Mouse (Mus musculus): ENCODE data around the gene Spef1. TPM values are rescaled to one million over a fixed set of nuclear protein-coding genes. Genes with fewer than 3 reads are reported as not detected.
"Not testable (repeated sequence)": the region's sequence is repeated elsewhere in the genome, so short reads cannot be mapped to it uniquely, and the experiment has no call there.

The Spef1 gene
- 11.5 and 11.8 TPM in 2 replicates for polyA plus RNA-seq (2014; fragmentation: Nextera tagmentation; extraction: Ambion mirVana)

DNA sequence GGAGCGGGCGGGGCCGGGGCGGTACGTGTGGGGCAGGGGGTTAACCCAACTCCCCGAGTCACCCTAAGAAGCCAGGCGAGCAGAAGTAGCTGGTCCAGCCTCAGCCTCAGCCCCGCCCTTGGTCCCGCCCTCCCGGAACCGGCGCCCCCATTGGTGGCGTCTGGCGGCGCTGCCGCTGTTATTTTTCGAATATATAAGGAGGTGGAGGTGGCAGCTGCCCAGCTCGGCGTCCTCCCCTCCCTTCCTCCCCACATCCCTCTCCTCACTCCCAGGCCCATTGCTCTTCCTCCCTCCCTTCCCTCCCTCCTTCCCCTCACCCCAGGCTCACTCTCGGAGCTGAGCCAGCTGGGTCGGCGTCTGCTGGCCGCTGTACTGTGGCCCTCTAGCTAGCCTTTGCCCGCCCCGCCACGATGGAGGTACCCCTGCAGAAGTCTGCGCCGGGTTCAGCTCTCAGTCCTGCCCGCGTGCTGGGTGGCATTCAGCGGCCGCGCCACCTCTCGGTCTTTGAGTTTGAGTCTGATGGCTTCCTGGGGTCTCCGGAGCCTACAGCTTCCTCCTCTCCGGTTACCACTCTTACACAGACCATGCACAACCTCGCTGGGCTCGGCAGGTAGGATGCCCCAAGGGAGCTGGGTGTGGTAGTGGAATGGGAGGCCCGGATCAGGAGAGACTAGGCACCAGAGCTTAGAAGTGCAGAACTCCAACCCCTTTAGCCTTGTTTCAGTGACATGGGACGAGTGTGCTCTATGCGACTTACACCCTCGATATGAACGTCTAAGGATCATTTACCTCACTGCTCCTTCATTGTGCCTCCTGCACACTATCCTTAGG, at the start of gene Spef1, which contains the start of gene Cdc25b:
TSS of gene Spef1 (minus strand) at position 512 of the 831 bp plus-strand sequence.
TSS of gene Cdc25b (plus strand) at position 179 of the 831 bp plus-strand sequence.
- under 1% methylated on average over 43 of the region's 43 CpGs for WGBS
- Histone ChIP-seq H3K27ac (peak within 1 kb of the TSS; percentile 55), H3K9ac (peak within 1 kb of the TSS; percentile 64), H3K4me3 (replicated peaks; ENCODE audit: low read length) (peak within 1 kb of the TSS; percentile 56), H3K27me3 (ENCODE audit: control insufficient read depth, insufficient read depth, low read length) (no peaks in the 10 kb centered on the region), H3K4me1 (replicated peaks; ENCODE audit: control insufficient read depth, insufficient read depth, low read length) (peaks cover 29% of the 10 kb centered on the region), H3K9me3 (ENCODE audit: control insufficient read depth, low read length) (no peaks in the 10 kb centered on the region), H3K36me3 (replicated peaks; ENCODE audit: control insufficient read depth, insufficient read depth) (no peaks in the 10 kb centered on the region), H3K4me2 (replicated peaks) (peak within 1 kb of the TSS; percentile 61)
- ATAC-seq (ENCODE audit: low FRiP score) (peak; percentile 86), DNase-seq (ENCODE audit: low spot score) (peak; percentile 77)

DNA sequence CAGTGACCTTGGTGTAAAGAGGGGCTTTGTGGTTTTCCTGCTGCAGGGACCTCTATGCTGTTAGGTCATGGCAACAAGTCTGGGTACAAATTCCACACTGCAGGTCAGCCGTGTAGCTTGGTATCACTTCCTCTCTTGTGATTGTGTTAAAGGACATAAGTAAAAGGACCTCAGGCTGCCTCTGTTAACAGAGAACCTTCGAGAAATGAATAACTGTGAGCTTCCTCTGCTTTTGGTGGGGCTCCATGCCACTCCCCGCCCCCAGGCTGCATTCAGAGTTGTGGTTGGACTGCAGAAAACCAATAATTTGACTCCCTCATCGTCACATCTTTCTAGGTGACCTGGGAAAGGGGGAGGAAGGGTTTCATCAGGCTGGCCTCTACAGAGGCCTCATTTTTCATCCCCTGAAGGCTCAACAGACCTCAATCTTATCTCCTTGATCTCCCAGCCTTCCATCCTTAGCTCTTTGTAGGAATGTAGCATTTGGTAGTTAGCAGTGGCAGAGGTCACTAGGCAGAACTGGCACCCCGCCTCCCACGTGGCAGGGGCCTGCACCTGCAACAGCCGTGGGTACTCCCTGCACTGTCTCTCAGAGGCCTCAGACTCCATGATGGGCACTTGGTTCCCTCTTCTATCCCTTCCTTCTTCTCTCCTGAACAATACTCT, 48.0 kb upstream of the Spef1 start:
- H3K9ac ChIP-seq = no peak overlapping the region
- DNase-seq (ENCODE audit: low spot score) = no peak
- H3K4me1 ChIP-seq (replicated peaks; ENCODE audit: control insufficient read depth, insufficient read depth, low read length) = peaks cover 6% of the 10 kb centered on the region; the same call in 1 of the 2 replicates
- H3K36me3 ChIP-seq (replicated peaks; ENCODE audit: control insufficient read depth, insufficient read depth) = no peaks in the 10 kb centered on the region
- H3K4me3 ChIP-seq (replicated peaks; ENCODE audit: low read length) = peak overlapping the region; percentile 36; the same call in 1 of the 2 replicates
- H3K27me3 ChIP-seq (ENCODE audit: control insufficient read depth, insufficient read depth, low read length) = no peaks in the 10 kb centered on the region
- H3K27ac ChIP-seq = no peak overlapping the region
- 84% methylated on average over 7 of the region's 7 CpGs for WGBS
- H3K4me2 ChIP-seq (replicated peaks) = peak overlapping the region; percentile 72
- no peaks in the 10 kb centered on the region for H3K9me3 ChIP-seq (ENCODE audit: control insufficient read depth, low read length)
- ATAC-seq (ENCODE audit: low FRiP score) = no peak

DNA sequence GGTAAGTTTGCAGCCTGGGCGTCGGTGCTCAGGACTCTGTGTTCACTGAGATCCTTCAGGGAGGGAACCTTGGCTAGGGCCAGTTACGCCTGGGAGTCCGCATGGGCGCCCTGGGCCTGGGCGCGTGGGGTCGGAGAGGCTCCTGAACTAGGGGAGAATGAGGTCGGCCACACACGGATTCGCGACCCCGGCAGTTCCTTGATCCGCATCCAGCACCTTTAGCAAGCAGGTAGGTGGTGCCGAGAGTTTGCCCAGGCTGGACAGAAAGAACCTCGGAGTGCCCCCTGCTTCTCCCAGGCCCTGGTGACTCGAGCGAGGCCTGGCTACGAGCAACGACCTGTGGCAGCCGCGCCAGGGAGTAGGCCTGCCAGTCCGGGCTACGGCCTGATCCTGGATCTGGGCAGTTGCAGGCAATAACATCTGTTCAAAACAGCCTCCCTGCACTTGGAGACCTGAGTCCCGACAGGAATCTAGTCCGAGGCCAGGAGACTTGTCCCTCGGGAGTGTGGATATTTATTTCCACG, 47.1 kb upstream of the Spef1 start:
- H3K4me1 ChIP-seq (replicated peaks; ENCODE audit: control insufficient read depth, insufficient read depth, low read length) = peaks cover 6% of the 10 kb centered on the region; the same call in 1 of the 2 replicates
- peak; percentile 19; the same call in 1 of the 2 replicates for ATAC-seq (ENCODE audit: low FRiP score)
- DNase-seq (ENCODE audit: low spot score) = no peak
- H3K36me3 ChIP-seq (replicated peaks; ENCODE audit: control insufficient read depth, insufficient read depth) = no peaks in the 10 kb centered on the region
- peak overlapping the region; percentile 72 for H3K4me2 ChIP-seq (replicated peaks)
- H3K4me3 ChIP-seq (replicated peaks; ENCODE audit: low read length) = peak overlapping the region; percentile 36
- H3K9ac ChIP-seq = peak overlapping the region; percentile 41; the same call in 1 of the 2 replicates
- H3K9me3 ChIP-seq (ENCODE audit: control insufficient read depth, low read length) = no peaks in the 10 kb centered on the region
- no peak overlapping the region for H3K27ac ChIP-seq
- H3K27me3 ChIP-seq (ENCODE audit: control insufficient read depth, insufficient read depth, low read length) = no peaks in the 10 kb centered on the region
- WGBS = 12% methylated on average over 28 of the region's 28 CpGs

DNA sequence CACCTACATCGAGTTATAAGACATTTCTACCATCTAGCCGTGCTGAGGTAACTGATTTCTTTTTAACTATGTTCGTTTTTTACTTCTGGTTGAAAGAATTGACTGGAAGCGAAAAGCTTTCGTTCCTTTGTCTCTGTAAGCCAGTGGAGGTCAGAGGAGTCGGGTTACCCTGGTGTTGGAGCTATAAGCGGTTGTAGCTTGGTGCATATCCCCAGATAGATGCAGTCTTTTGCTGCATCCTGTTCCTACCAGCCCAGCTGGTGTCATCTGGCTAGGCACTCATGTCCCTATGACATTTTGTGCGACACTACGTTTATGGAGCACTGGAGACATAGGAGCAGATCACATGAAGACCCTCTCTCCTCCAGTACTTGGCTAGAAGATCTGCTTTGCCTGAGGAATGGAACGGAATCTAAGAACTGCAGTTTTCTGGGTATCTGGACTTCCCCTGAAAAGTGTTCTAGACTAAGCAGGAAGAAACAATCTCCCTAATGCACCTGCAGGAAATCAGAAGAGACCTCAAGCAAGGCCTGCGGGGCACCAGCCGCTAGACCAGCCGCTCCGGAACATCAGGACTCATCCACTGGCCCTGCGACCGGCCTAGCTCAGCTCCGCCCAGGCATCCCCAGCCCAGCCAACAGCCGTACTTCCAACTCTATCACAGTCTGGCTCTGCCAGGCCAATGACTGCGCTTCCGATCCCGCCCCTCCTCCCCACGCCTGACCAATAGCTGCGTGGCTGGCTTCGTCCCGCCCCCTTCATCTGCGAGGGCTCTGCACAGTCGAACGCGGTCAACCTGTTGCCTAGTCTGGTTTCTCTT, 46.4 kb upstream of the Spef1 start, which contains the start of gene Mavs:
TSS of gene Mavs (plus strand) at position 757 of the 820 bp plus-strand sequence.
- peak; percentile 100 for ATAC-seq (ENCODE audit: low FRiP score)
- 9% methylated on average over 29 of the region's 29 CpGs for WGBS

DNA sequence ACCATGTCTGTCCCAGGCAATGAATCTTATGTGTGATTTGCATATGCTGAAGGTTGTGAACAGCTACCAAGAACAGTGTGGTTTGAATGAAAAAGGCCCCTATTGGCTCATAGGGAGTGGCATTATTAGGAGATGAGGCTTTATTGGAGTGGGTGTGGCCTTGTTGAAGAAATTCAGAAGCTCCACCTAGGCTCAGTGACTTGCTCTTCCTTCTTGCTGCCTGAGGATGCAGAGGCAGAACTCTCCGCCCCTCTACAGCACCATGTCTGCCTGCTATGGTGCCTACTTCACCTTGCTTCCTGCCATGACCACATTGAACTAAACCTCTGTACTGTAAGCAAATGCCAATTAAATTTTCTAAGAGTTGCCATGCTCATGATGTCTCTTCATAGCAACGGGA, 45.5 kb upstream of the Spef1 start:
- DNase-seq (ENCODE audit: low spot score) (no peak), ATAC-seq (ENCODE audit: low FRiP score) (no peak)
- H3K27ac ChIP-seq = no peak overlapping the region
- 93% methylated on average over 2 of the region's 2 CpGs for WGBS
- H3K9me3 ChIP-seq (ENCODE audit: control insufficient read depth, low read length) = no peaks in the 10 kb centered on the region
- H3K4me2 ChIP-seq (replicated peaks) = no peak overlapping the region
- H3K9ac ChIP-seq = no peak overlapping the region
- H3K36me3 ChIP-seq (replicated peaks; ENCODE audit: control insufficient read depth, insufficient read depth) = no peaks in the 10 kb centered on the region
- no peak overlapping the region for H3K4me3 ChIP-seq (replicated peaks; ENCODE audit: low read length)
- no peaks in the 10 kb centered on the region for H3K27me3 ChIP-seq (ENCODE audit: control insufficient read depth, insufficient read depth, low read length)
- peaks cover 6% of the 10 kb centered on the region; the same call in 1 of the 2 replicates for H3K4me1 ChIP-seq (replicated peaks; ENCODE audit: control insufficient read depth, insufficient read depth, low read length)

More for the DNA sequence above, 46.4 kb upstream of the Spef1 start, which contains the start of gene Mavs:
- H3K27ac ChIP-seq = no peak within 1 kb of the TSS
- DNase-seq (ENCODE audit: low spot score) = peak; percentile 91
- no peaks in the 10 kb centered on the region for H3K9me3 ChIP-seq (ENCODE audit: control insufficient read depth, low read length)
- peak within 1 kb of the TSS; percentile 36 for H3K4me3 ChIP-seq (replicated peaks; ENCODE audit: low read length)
- peak within 1 kb of the TSS; percentile 46 for H3K9ac ChIP-seq
- peak within 1 kb of the TSS; percentile 72 for H3K4me2 ChIP-seq (replicated peaks)
- no peaks in the 10 kb centered on the region for H3K36me3 ChIP-seq (replicated peaks; ENCODE audit: control insufficient read depth, insufficient read depth)
- no peaks in the 10 kb centered on the region for H3K27me3 ChIP-seq (ENCODE audit: control insufficient read depth, insufficient read depth, low read length)
- peaks cover 6% of the 10 kb centered on the region; the same call in 1 of the 2 replicates for H3K4me1 ChIP-seq (replicated peaks; ENCODE audit: control insufficient read depth, insufficient read depth, low read length)

DNA sequence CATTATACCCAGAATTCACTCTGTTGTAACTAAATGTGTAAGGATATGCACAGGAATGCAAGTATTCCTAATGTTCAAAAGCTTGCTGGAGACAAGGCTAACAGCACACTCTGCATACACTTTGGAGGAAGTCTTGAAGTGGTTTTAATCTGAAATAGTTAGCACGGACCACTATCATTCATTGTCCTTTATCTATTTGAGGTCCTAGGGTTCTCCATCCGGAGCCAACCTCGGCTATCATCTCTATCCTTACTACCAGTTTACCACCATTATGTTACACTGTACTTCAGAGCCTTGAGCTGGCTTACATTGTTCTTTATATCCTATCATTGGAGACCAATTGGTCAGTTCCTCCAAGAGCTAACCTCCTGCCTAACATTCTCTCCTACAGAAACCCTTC, 40.2 kb upstream of the Spef1 start:
- H3K9me3 ChIP-seq (ENCODE audit: control insufficient read depth, low read length) = no peaks in the 10 kb centered on the region

DNA sequence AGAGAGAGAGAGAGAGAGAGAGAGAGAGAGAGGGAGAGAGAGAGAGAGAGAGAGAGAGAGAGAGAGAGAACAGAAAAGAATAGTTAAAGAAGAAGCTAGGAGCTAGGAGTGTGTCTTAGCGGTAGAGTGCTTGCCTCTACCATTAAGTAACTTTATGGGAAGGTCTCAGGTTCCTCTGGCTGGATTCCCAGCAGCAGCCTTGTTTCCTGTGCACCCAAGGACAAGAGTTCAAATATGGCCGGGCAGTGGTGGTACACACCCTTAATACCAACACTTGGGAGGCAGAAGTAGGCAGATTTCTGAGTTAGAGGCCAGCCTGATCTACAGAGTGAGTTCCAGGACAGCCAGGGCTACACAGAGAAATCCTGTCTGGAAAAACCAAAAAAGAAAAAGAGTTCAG, 39.6 kb upstream of the Spef1 start:
- H3K4me3 ChIP-seq (replicated peaks; ENCODE audit: low read length); ATAC-seq (ENCODE audit: low FRiP score); H3K4me1 ChIP-seq (replicated peaks; ENCODE audit: control insufficient read depth, insufficient read depth, low read length); DNase-seq (ENCODE audit: low spot score); H3K9me3 ChIP-seq (ENCODE audit: control insufficient read depth, low read length); H3K4me2 ChIP-seq (replicated peaks); H3K27me3 ChIP-seq (ENCODE audit: control insufficient read depth, insufficient read depth, low read length); H3K27ac ChIP-seq; H3K36me3 ChIP-seq (replicated peaks; ENCODE audit: control insufficient read depth, insufficient read depth); H3K9ac ChIP-seq: not testable (repeated sequence)
- WGBS = 86% methylated on average over 2 of the region's 2 CpGs

More for the DNA sequence above, 40.2 kb upstream of the Spef1 start:
- Histone ChIP-seq H3K4me3 (replicated peaks; ENCODE audit: low read length) (no peak overlapping the region), H3K4me1 (replicated peaks; ENCODE audit: control insufficient read depth, insufficient read depth, low read length) (no peaks in the 10 kb centered on the region), H3K27me3 (ENCODE audit: control insufficient read depth, insufficient read depth, low read length) (no peaks in the 10 kb centered on the region), H3K36me3 (replicated peaks; ENCODE audit: control insufficient read depth, insufficient read depth) (no peaks in the 10 kb centered on the region), H3K27ac (no peak overlapping the region), H3K4me2 (replicated peaks) (no peak overlapping the region), H3K9ac (no peak overlapping the region)
- no peak for DNase-seq (ENCODE audit: low spot score)
- 89% methylated on average over 3 of the region's 3 CpGs for WGBS
- no peak for ATAC-seq (ENCODE audit: low FRiP score)

GRCm38 (mm10) chr2:131225178-131225577, 38.1 kb upstream of the Spef1 start:
- H3K4me1 ChIP-seq (replicated peaks; ENCODE audit: control insufficient read depth, insufficient read depth, low read length) = no peaks in the 10 kb centered on the region
- DNase-seq (ENCODE audit: low spot score) (no peak), ATAC-seq (ENCODE audit: low FRiP score) (no peak)
- H3K9me3 ChIP-seq (ENCODE audit: control insufficient read depth, low read length) = no peaks in the 10 kb centered on the region
- no peaks in the 10 kb centered on the region for H3K36me3 ChIP-seq (replicated peaks; ENCODE audit: control insufficient read depth, insufficient read depth)
- WGBS = 87% methylated on average over 6 of the region's 6 CpGs
- no peak overlapping the region for H3K9ac ChIP-seq
- H3K4me3 ChIP-seq (replicated peaks; ENCODE audit: low read length) = no peak overlapping the region
- no peaks in the 10 kb centered on the region for H3K27me3 ChIP-seq (ENCODE audit: control insufficient read depth, insufficient read depth, low read length)
- H3K4me2 ChIP-seq (replicated peaks) = no peak overlapping the region
- no peak overlapping the region for H3K27ac ChIP-seq
